Mouse (Mus musculus) cerebellum, adult 9-11 months (tissue): ENCODE data around the gene Lrrc47.
A peak's percentile ranks its signal among the peaks of the same experiment; 100 is the strongest.

Source experiments
- DNase-seq: peaks from one replicate; pipeline ENCODE4 v3.0.0; 2022

Gene Lrrc47

GRCm38 (mm10) chr4:154011646-154012089, at the start of gene Lrrc47:
TSS of gene Lrrc47 (plus strand) at chr4:154011731.
- DNase-seq, result peak; percentile 89

GRCm38 (mm10) chr4:153962631-153963030, 48.9 kb upstream of the Lrrc47 start:
- DNase-seq, result no peak

- peak; percentile 47 for DNase-seq
Measured at GRCm38 (mm10) chr4:153966651-153967050, 44.9 kb upstream of the Lrrc47 start.

GRCm38 (mm10) chr4:153967556-153967955, 44.0 kb upstream of the Lrrc47 start:
- no peak for DNase-seq

GRCm38 (mm10) chr4:153968063-153968462, 43.5 kb upstream of the Lrrc47 start:
- no peak for DNase-seq

GRCm38 (mm10) chr4:153974431-153975291, 36.9 kb upstream of the Lrrc47 start, which contains the start of the genes Dffb and Cep104:
TSS of gene Dffb (minus strand) at chr4:153975126.
TSS of gene Cep104 (plus strand) at chr4:153975194.
- peak; percentile 91 for DNase-seq

- DNase-seq, result no peak
Measured at GRCm38 (mm10) chr4:153975292-153975662, 36.3 kb upstream of the Lrrc47 start.

- DNase-seq, result no peak
Measured at GRCm38 (mm10) chr4:153975768-153976167, 35.8 kb upstream of the Lrrc47 start.

GRCm38 (mm10) chr4:153979243-153979642, 32.3 kb upstream of the Lrrc47 start:
- no peak for DNase-seq

- no peak for DNase-seq
Measured at GRCm38 (mm10) chr4:153980470-153980869, 31.1 kb upstream of the Lrrc47 start.

GRCm38 (mm10) chr4:153992715-153993114, 18.8 kb upstream of the Lrrc47 start:
- no peak for DNase-seq

- no peak for DNase-seq
Measured at GRCm38 (mm10) chr4:153993505-153993904, 18.0 kb upstream of the Lrrc47 start.

GRCm38 (mm10) chr4:154005488-154005887, 6.0 kb upstream of the Lrrc47 start:
- no peak for DNase-seq

- no peak for DNase-seq
Measured at GRCm38 (mm10) chr4:154006264-154006663, 5.3 kb upstream of the Lrrc47 start.

GRCm38 (mm10) chr4:154007759-154008158, 3.8 kb upstream of the Lrrc47 start:
- no peak for DNase-seq

GRCm38 (mm10) chr4:154010907-154011645, 455 bp upstream of the Lrrc47 start:
- DNase-seq, result no peak

- DNase-seq, result no peak
Measured at GRCm38 (mm10) chr4:154012132-154012882, 776 bp downstream of the Lrrc47 start.

GRCm38 (mm10) chr4:154015476-154015875, 3.9 kb downstream of the Lrrc47 start:
- DNase-seq, result no peak

GRCm38 (mm10) chr4:154019571-154019970, 8.0 kb downstream of the Lrrc47 start:
- no peak for DNase-seq

GRCm38 (mm10) chr4:154021432-154021831, 9.9 kb downstream of the Lrrc47 start:
- DNase-seq, result no peak

- DNase-seq, result no peak
Measured at GRCm38 (mm10) chr4:154022407-154022806, 10.9 kb downstream of the Lrrc47 start.

- DNase-seq, result no peak
Measured at GRCm38 (mm10) chr4:154022844-154023243, 11.3 kb downstream of the Lrrc47 start.
